Mouse (Mus musculus) urinary bladder, postnatal 4 days (tissue): ENCODE results near the gene Cyb5d1.

Experiments
- DNase-seq, 2 experiments: peaks; one replicate each; pipeline ENCODE4 v3.0.0; 2021 to 2022; ENCODE audit warnings: low spot score in 2 of 2

Cyb5d1 gene

DNA sequence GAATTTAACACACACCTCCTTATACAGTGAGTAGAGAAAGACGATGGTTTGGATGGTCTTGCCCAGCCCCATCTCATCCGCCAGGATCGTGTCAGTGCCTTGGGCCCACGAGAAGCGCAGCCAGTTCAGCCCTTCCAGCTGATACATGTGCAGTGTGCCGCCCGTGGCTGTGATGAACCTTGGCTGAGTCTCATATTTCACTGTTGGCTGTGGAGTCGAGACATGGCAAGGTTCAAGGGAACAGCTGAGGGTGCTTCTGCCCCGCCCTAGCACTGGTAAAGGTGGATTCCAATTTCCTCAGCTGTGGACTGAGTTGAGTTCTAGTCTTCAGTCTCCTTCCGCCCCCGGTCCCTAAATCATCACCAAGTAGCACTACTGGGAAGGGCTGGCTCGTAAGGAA, 37.7 kb downstream of the Cyb5d1 start:
- no peak for DNase-seq

GRCm38 (mm10) chr11:69356544-69356943, 38.9 kb downstream of the Cyb5d1 start:
- no peak for DNase-seq

- no peak for DNase-seq
Measured at GRCm38 (mm10) chr11:69346441-69346840, 49.0 kb downstream of the Cyb5d1 start.
